Mouse (Mus musculus): ENCODE measurements at regions not wholly inside any gene's neighbourhood (a gene's known extent, or its start where the extent isn't known, plus 50 kb on each side); places are given as distances from the start of the nearest gene placed in this dataset.
"Not testable (repeated sequence)": the region's sequence is repeated elsewhere in the genome, so short reads cannot be mapped to it uniquely, and the experiment has no call there.

- Histone ChIP-seq H3K27ac (replicated peaks) (no peak overlapping the region), H3K4me2 (replicated peaks) (no peak overlapping the region), H3K9ac (no peak overlapping the region), H3K36me3 (no peaks in the 10 kb centered on the region), H3K4me3 (replicated peaks) (no peak overlapping the region), H3K9me3 (replicated peaks) (no peaks in the 10 kb centered on the region), H3K4me1 (no peaks in the 10 kb centered on the region), H3K27me3 (no peaks in the 10 kb centered on the region)
- ATAC-seq (ENCODE audit: insufficient number of reproducible peaks, low FRiP score, low TSS enrichment, low read depth), result no peak
- WGBS, result 85% methylated on average over 3 of the region's 3 CpGs
Observed at GRCm38 (mm10) chr1:83832946-83833345, 424.9 kb upstream of the Sphkap start.

- ATAC-seq (ENCODE audit: insufficient number of reproducible peaks, low FRiP score, low TSS enrichment, low read depth), result no peak
- WGBS, result 88% methylated on average over 3 of the region's 3 CpGs
- no peak overlapping the region for H3K9ac ChIP-seq
- H3K9me3 ChIP-seq (replicated peaks), result no peaks in the 10 kb centered on the region
- H3K27me3 ChIP-seq, result no peaks in the 10 kb centered on the region
- no peaks in the 10 kb centered on the region for H3K36me3 ChIP-seq
- H3K4me1 ChIP-seq, result no peaks in the 10 kb centered on the region
- H3K27ac ChIP-seq (replicated peaks), result no peak overlapping the region
- no peak overlapping the region for H3K4me2 ChIP-seq (replicated peaks)
- no peak overlapping the region for H3K4me3 ChIP-seq (replicated peaks)
Observed at GRCm38 (mm10) chr1:83831900-83832535, 424.0 kb upstream of the Sphkap start.

DNA sequence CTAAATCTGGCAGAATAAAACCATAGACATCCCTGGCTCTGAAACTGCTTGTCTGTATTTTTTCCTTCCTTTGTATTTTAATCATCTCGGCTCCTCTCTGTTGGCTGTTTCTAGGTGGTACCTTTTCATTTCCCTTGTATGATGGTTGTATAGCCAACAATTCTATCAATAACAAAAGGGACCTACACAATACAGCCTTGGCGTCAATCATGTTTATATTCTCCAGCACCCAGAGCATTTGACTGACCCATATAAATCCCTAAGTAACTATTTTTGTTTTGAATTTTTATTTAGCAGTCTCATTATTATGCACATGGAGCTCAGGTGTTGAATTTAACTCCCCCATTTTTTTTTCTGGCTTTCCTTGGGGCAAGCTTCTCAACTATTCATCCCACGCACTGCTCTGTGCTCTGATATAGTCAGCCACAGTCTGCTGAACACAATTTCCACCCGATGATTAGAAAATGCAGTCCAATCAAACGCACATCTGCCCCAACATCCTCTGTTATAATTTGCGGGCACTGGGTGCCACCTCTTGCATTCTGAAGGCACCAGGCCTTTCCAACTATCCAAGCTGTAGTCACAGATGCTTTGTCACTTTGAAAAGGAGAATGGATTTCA lies 422.1 kb upstream of the Sphkap start:
- Histone ChIP-seq H3K4me2 (replicated peaks) (no peak overlapping the region), H3K9ac (no peak overlapping the region), H3K4me3 (replicated peaks) (no peak overlapping the region), H3K9me3 (replicated peaks) (no peaks in the 10 kb centered on the region), H3K27ac (replicated peaks) (no peak overlapping the region), H3K27me3 (no peaks in the 10 kb centered on the region), H3K4me1 (no peaks in the 10 kb centered on the region), H3K36me3 (no peaks in the 10 kb centered on the region)
- ATAC-seq (ENCODE audit: insufficient number of reproducible peaks, low FRiP score, low TSS enrichment, low read depth), result no peak
- WGBS, result 75% methylated on average over 6 of the region's 6 CpGs

DNA sequence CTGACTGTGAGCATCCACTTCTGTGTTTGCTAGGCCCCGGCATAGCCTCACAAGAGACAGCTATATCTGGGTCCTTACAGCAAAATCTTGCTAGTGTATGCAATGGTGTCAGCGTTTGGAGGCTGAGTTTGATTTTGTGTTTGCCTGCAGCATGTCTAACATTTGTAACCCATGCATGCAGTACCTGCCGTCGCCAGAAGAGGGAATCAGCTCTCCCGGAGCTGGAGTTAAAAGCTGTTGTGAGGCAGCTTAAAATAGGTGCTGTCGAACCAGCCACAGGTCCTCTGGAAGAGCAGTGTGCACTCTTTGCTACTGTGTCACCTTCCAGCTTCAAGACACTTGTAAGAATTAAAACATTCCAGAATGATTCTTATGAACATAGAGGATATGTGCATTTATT lies 403.2 kb upstream of the Sphkap start:
- H3K27ac ChIP-seq (replicated peaks); H3K36me3 ChIP-seq; H3K4me2 ChIP-seq (replicated peaks); H3K9me3 ChIP-seq (replicated peaks); H3K4me1 ChIP-seq; ATAC-seq (ENCODE audit: insufficient number of reproducible peaks, low FRiP score, low TSS enrichment, low read depth); H3K4me3 ChIP-seq (replicated peaks); H3K9ac ChIP-seq; H3K27me3 ChIP-seq: not testable (repeated sequence)
- 44% methylated on average over 6 of the region's 6 CpGs for WGBS

- Histone ChIP-seq H3K27me3 (no peaks in the 10 kb centered on the region), H3K9me3 (replicated peaks) (no peaks in the 10 kb centered on the region), H3K36me3 (no peaks in the 10 kb centered on the region), H3K4me3 (replicated peaks) (no peak overlapping the region), H3K9ac (no peak overlapping the region), H3K4me2 (replicated peaks) (no peak overlapping the region), H3K4me1 (no peaks in the 10 kb centered on the region), H3K27ac (replicated peaks) (no peak overlapping the region)
- 71% methylated on average over 6 of the region's 6 CpGs for WGBS
- ATAC-seq (ENCODE audit: insufficient number of reproducible peaks, low FRiP score, low TSS enrichment, low read depth), result no peak
Observed at GRCm38 (mm10) chr1:83808432-83808831, 400.4 kb upstream of the Sphkap start.

DNA sequence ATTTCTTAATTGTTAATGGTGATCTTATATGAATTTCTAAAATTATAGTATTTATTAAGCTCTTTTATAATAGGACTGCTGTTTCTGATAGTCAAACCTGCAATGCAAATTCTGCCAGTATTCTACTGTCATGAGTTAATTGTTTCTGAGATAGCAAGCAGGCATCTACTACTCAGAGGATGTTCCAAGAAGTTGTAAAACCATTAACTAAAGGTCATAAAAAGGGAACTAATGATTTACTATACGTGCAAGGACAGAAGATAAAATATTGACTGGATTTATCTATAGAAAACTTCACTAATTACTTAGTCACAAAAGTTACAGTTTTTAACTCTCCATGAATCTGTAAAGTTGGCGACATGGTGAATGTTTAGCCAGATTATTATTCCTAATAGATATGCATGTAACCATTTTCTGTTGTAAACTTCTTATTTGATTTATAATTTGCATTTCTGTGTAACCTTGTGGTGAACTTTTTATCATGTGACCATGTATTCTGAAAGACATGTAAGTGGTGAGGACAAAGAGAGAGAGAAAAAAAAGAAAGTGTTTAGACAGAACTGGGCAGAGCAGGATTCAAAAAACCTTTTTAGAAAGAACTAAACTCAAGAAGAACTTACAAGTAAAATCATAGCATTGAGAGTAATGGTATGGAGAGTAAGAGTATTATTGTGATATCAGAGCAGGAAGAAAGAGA lies 395.5 kb upstream of the Sphkap start:
- Histone ChIP-seq H3K36me3 (no peaks in the 10 kb centered on the region), H3K4me1 (no peaks in the 10 kb centered on the region), H3K9me3 (replicated peaks) (no peaks in the 10 kb centered on the region), H3K9ac (no peak overlapping the region), H3K27ac (replicated peaks) (no peak overlapping the region), H3K4me2 (replicated peaks) (no peak overlapping the region), H3K4me3 (replicated peaks) (no peak overlapping the region), H3K27me3 (no peaks in the 10 kb centered on the region)
- 86% methylated on average over 2 of the region's 2 CpGs for WGBS
- ATAC-seq (ENCODE audit: insufficient number of reproducible peaks, low FRiP score, low TSS enrichment, low read depth), result no peak

GRCm38 (mm10) chr1:83801759-83802158 lies 393.8 kb upstream of the Sphkap start:
- H3K9ac ChIP-seq, result no peak overlapping the region
- H3K4me1 ChIP-seq, result no peaks in the 10 kb centered on the region
- no peak for ATAC-seq (ENCODE audit: insufficient number of reproducible peaks, low FRiP score, low TSS enrichment, low read depth)
- no peaks in the 10 kb centered on the region for H3K27me3 ChIP-seq
- H3K36me3 ChIP-seq, result no peaks in the 10 kb centered on the region
- no peak overlapping the region for H3K27ac ChIP-seq (replicated peaks)
- no peak overlapping the region for H3K4me3 ChIP-seq (replicated peaks)
- H3K4me2 ChIP-seq (replicated peaks), result no peak overlapping the region
- H3K9me3 ChIP-seq (replicated peaks), result no peaks in the 10 kb centered on the region

GRCm38 (mm10) chr1:83796961-83797891 lies 389.2 kb upstream of the Sphkap start:
- Histone ChIP-seq H3K9ac (no peak overlapping the region), H3K27ac (replicated peaks) (0 out of 2 replicates have a peak overlapping the region, but pooled peaks have one; percentile 22), H3K4me2 (replicated peaks) (no peak overlapping the region), H3K36me3 (no peaks in the 10 kb centered on the region), H3K27me3 (no peaks in the 10 kb centered on the region), H3K9me3 (replicated peaks) (no peaks in the 10 kb centered on the region), H3K4me1 (no peaks in the 10 kb centered on the region), H3K4me3 (replicated peaks) (no peak overlapping the region)
- WGBS, result 41% methylated on average over 7 of the region's 7 CpGs
- ATAC-seq (ENCODE audit: insufficient number of reproducible peaks, low FRiP score, low TSS enrichment, low read depth), result no peak

DNA sequence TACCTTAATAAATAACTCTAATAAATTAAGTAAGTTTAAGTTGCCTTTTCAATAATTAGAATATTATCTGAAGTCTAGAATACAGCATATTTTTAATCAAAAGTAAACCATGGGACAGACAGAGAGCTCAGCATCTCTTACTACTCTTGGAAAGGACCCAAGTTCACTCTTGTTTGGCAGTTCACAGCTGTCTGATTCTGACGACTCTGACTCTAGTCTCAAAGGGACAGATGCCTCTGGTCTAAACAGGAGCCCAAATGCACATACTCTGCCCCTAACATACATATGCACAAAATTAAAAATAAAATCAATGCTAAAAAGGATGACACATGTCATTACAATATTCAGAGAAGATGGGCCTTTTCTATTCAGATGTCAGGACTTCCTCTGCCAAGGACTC lies 369.2 kb upstream of the Sphkap start:
- Histone ChIP-seq H3K27ac (replicated peaks) (no peak overlapping the region), H3K4me1 (no peaks in the 10 kb centered on the region), H3K27me3 (no peaks in the 10 kb centered on the region), H3K4me3 (replicated peaks) (no peak overlapping the region), H3K4me2 (replicated peaks) (no peak overlapping the region), H3K9ac (no peak overlapping the region), H3K36me3 (no peaks in the 10 kb centered on the region), H3K9me3 (replicated peaks) (no peaks in the 10 kb centered on the region)
- ATAC-seq (ENCODE audit: insufficient number of reproducible peaks, low FRiP score, low TSS enrichment, low read depth), result no peak
- WGBS, result 30% methylated on average over 1 of the region's 1 CpGs

DNA sequence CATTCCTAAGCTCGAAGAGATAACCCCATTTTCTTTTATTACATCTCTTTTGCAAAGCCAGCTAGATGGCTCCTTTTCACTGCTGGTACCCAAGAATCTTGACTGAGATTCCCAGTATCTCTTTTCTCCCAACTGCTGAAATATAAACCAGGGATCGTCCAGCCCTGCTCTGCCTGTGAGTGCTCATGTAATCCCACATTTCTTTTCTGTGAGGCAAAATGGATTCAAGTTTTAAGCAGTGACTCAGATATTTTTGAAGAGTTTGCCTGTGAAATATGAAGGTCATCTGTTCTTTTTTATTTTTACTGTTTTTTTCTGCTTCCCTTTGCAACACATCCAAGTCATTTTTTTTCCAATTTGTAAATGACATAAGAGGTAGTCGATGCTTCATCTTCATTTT lies 363.2 kb upstream of the Sphkap start:
- H3K27me3 ChIP-seq, result no peaks in the 10 kb centered on the region
- no peak for ATAC-seq (ENCODE audit: insufficient number of reproducible peaks, low FRiP score, low TSS enrichment, low read depth)
- WGBS, result 55% methylated on average over 3 of the region's 3 CpGs
- no peak overlapping the region for H3K27ac ChIP-seq (replicated peaks)
- no peaks in the 10 kb centered on the region for H3K4me1 ChIP-seq
- no peaks in the 10 kb centered on the region for H3K9me3 ChIP-seq (replicated peaks)
- H3K9ac ChIP-seq, result no peak overlapping the region
- H3K36me3 ChIP-seq, result no peaks in the 10 kb centered on the region
- no peak overlapping the region for H3K4me3 ChIP-seq (replicated peaks)
- no peak overlapping the region for H3K4me2 ChIP-seq (replicated peaks)

DNA sequence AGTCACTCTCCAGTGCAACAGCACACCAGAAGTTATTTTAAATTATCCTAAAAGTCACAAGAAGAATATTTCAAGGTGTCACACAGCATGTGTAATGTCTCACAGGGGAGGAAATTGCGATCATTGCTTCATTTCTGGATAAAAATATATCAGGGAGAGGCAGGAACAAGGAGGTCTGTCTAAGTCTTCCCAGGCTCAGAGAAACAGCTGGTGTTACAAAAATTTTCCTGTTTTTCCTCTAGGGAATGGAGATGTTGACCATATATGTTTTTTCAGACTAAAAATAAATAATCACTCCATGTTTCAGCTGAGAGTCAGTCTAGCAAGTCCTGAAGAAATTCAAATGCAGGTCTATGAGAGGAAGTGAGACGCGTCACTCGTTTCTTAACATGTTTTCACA lies 353.5 kb upstream of the Sphkap start:
- no peaks in the 10 kb centered on the region for H3K4me1 ChIP-seq
- no peaks in the 10 kb centered on the region for H3K36me3 ChIP-seq
- H3K9me3 ChIP-seq (replicated peaks), result no peaks in the 10 kb centered on the region
- H3K9ac ChIP-seq, result no peak overlapping the region
- no peak for ATAC-seq (ENCODE audit: insufficient number of reproducible peaks, low FRiP score, low TSS enrichment, low read depth)
- no peak overlapping the region for H3K27ac ChIP-seq (replicated peaks)
- H3K4me3 ChIP-seq (replicated peaks), result no peak overlapping the region
- 79% methylated on average over 4 of the region's 4 CpGs for WGBS
- no peak overlapping the region for H3K4me2 ChIP-seq (replicated peaks)
- no peaks in the 10 kb centered on the region for H3K27me3 ChIP-seq
